In the genomic region with DNA sequence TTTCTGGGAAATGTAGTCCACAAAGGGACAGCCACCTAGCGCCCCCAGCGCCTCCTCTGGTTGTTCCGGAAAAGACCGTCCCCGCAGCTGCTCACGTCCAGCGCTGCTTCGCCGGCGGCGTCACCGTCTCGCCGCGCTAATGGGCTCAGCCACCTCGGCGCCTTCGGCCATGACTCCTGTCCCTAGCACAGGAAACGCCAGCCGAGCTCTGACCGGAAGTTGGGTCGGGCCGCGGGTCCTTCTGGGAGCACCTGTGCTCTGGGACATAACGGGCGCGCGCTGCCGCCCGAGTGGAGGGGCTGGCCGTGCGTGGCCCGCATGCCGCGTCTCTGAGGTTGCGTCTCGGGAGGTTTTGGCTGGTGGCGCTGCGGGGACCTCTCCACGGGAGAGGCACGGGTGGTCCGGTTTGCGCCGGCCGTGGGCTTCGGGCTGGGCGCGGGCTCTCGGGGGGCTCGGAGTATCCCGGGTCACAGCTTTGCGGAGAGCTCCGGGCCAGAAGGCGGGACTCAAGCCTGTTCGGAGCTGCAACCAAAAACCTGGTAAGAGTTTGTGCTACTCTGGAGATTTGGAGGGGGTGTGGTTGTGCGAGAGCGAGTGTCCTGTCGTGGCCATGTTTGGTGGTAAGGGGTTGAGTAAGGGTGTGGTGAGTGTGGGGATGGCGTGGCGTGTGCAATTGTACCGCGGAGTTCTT, we compare ENCODE assay signal across 8 mouse cellular contexts. TPM values are rescaled to one million over a fixed set of nuclear protein-coding genes. Genes with fewer than 3 reads are reported as not detected.
DNase-seq lines count a peak whose midpoint lies in the region; ATAC-seq and TF ChIP-seq lines count a peak whose summit lies in the region.

Gene Zfp568, plus strand, starts transcription at position 266 of the 691 bp plus-strand sequence.

- TF ChIP-seq CTCF in cortical plate, adult 2 months (IDR thresholded peaks at IDR 0.05; ENCODE audit: extremely low read depth, insufficient read depth, low read length), result no peak

- peak; percentile 66 for TF ChIP-seq POLR2A in cortical plate, adult 2 months (IDR thresholded peaks at IDR 0.05; ENCODE audit: extremely low read depth, insufficient read depth, low read length)

- H3K4me1 ChIP-seq in cortical plate, adult 2 months (ENCODE audit: control insufficient read depth, insufficient read depth, low read length), result peaks cover 3% of the 10 kb centered on the region; the same call in 1 of the 2 replicates

- peak; percentile 77 for ATAC-seq in activated CD4-positive, CD25-positive, alpha-beta regulatory T cell, adult 4 months
- peak; percentile 94 for ATAC-seq in megakaryocyte progenitor cell, adult 5-6 weeks (replicated peaks; ENCODE audit: poor library complexity)

- DNase-seq in gastrocnemius, postnatal 10 days, result peak; percentile 91
- peak; percentile 84 for DNase-seq in induced T-regulatory cell, adult 2 months (ENCODE audit: low read depth)
- DNase-seq in left cerebral cortex, adult 9 months (ENCODE audit: low spot score in 2 of 2), result peak; percentile 71 to 92
- peak; percentile 89 for DNase-seq in right cerebral cortex, postnatal 14 days
- peak; percentile 90 to 95 for DNase-seq in urinary bladder, postnatal 36 days (ENCODE audit: low spot score in 2 of 2)

- H3K4me3 ChIP-seq in cortical plate, adult 2 months (ENCODE audit: insufficient read depth, low read length), result peak within 1 kb of the TSS; percentile 69

- peak within 1 kb of the TSS; percentile 68; the same call in 1 of the 2 replicates for H3K27ac ChIP-seq in cortical plate, adult 2 months (ENCODE audit: insufficient read depth, low read length)

RNA-seq across cellular contexts. Expression of gene Zfp568, which starts in this region (rescaled TPM):
- polyA plus RNA-seq in activated CD4-positive, CD25-positive, alpha-beta regulatory T cell, adult 4 months (2017; shearing (Covaris generic)), result 1 to 10 TPM; 1.0 to 1.5 TPM
- polyA plus RNA-seq in cortical plate, adult 2 months (2012; rRNA removed), result 2.1 and 3.0 TPM in 2 replicates
- 10 to 100 TPM; 63.5 to 67.4 TPM for total RNA-seq in gastrocnemius, postnatal 10 days (2021)
- total RNA-seq in megakaryocyte progenitor cell, adult 5-6 weeks (2015), result 17.2 and 22.3 TPM in 2 replicates
- 38.4 and 53.5 TPM in 2 replicates for total RNA-seq in megakaryocyte progenitor cell, adult 5-6 weeks (2017)

Comparison
In these comparisons a context has a peak if more than half of its experiments do, and no peak if none do; other contexts are left out.
1. Peak in every context shown above with its lines: DNase-seq, ATAC-seq, H3K4me3 ChIP-seq and H3K27ac ChIP-seq.